Mouse (Mus musculus) liver, embryonic 12.5 days (tissue): ENCODE results near the gene Akap2. TPM values are rescaled to one million over a fixed set of nuclear protein-coding genes. Genes with fewer than 3 reads are reported as not detected.

Experiments
- ATAC-seq: fragments of 200-750 bp; cut with Nextera tagmentation; 2 replicates; pipeline ENCODE4 v1.8.0; 2017; ENCODE audit warnings: moderate number of reproducible peaks, mild to moderate bottlenecking, moderate library complexity
- H3K27ac ChIP-seq: fragments of 300-500 bp; sonication (generic); 2 replicates; pipeline ENCODE4 v1.5.1; 2016; ENCODE audit warnings: mild to moderate bottlenecking
- H3K27me3 ChIP-seq: fragments of 300-500 bp; sonication (generic); replicated peaks from 2 replicates; pipeline ENCODE4 v1.6.1; 2016; ENCODE audit warnings: mild to moderate bottlenecking, moderate library complexity
- H3K36me3 ChIP-seq: fragments of 300-500 bp; sonication (generic); 2 replicates; pipeline ENCODE4 v1.6.1; 2016; ENCODE audit warnings: mild to moderate bottlenecking, moderate library complexity
- H3K4me1 ChIP-seq: fragments of 300-500 bp; sonication (generic); 2 replicates; pipeline ENCODE4 v1.6.1; 2016
- H3K4me2 ChIP-seq: fragments of 300-500 bp; sonication (generic); 2 replicates; pipeline ENCODE4 v1.6.1; 2016; ENCODE audit warnings: mild to moderate bottlenecking, moderate library complexity
- H3K4me3 ChIP-seq: fragments of 300-500 bp; sonication (generic); 2 replicates; pipeline ENCODE4 v1.5.1; 2016; ENCODE audit warnings: mild to moderate bottlenecking, moderate library complexity
- H3K9ac ChIP-seq: fragments of 300-500 bp; sonication (generic); 2 replicates; pipeline ENCODE4 v1.6.1; 2016; ENCODE audit warnings: mild to moderate bottlenecking, moderate library complexity
- H3K9me3 ChIP-seq: fragments of 300-500 bp; sonication (generic); replicated peaks from 2 replicates; pipeline ENCODE4 v1.6.1; 2016; ENCODE audit warnings: mild to moderate bottlenecking, moderate library complexity
- WGBS: fragments of 180-500 bp; shearing (Covaris S2); methylation state at CpG from one replicate; pipeline ENCODE4 v1.1.7; 2016; ENCODE audit not compliant: insufficient replicate concordance; 5-methylcytosine and 5-hydroxymethylcytosine counted together
- polyA plus RNA-seq: library from polyadenylated mRNA; unstranded; fragments of >200 nt; fragmentation: Nextera tagmentation; extraction: Ambion mirVana; gene quantifications from 2 replicates; pipeline ENCODE4 v1.2.1, GENCODE M21; 2016

Akap2 gene
- polyA plus RNA-seq, 1 experiment from 2014 or later: 1.7 TPM

DNA sequence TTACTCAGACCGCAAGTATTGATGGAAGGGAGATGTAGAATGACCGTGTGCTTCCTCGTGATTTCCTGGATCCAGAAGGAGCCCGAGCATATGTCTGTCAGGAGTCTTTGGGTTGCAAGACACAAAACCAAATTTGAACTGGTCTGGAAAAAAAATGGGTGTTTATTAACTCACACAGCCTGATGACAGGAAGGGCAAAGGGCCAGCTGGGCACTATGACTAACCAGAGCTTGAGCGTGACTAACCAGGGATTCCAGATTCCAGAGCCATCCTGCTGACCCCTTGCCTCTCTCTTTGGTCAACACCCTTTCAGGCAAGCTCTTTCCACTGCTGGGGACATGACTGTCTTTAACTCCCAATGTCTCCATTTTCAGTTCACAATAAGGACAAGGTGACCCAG is 18.0 kb downstream of the Akap2 start:
- Histone ChIP-seq H3K27me3 (no peaks in the 10 kb centered on the region), H3K9ac (no peak overlapping the region), H3K4me1 (no peaks in the 10 kb centered on the region), H3K9me3 (no peaks in the 10 kb centered on the region), H3K4me2 (no peak overlapping the region), H3K27ac (no peak overlapping the region), H3K4me3 (no peak overlapping the region), H3K36me3 (no peaks in the 10 kb centered on the region)
- ATAC-seq: no peak
- WGBS: 69% methylated on average over 5 of the region's 5 CpGs

DNA sequence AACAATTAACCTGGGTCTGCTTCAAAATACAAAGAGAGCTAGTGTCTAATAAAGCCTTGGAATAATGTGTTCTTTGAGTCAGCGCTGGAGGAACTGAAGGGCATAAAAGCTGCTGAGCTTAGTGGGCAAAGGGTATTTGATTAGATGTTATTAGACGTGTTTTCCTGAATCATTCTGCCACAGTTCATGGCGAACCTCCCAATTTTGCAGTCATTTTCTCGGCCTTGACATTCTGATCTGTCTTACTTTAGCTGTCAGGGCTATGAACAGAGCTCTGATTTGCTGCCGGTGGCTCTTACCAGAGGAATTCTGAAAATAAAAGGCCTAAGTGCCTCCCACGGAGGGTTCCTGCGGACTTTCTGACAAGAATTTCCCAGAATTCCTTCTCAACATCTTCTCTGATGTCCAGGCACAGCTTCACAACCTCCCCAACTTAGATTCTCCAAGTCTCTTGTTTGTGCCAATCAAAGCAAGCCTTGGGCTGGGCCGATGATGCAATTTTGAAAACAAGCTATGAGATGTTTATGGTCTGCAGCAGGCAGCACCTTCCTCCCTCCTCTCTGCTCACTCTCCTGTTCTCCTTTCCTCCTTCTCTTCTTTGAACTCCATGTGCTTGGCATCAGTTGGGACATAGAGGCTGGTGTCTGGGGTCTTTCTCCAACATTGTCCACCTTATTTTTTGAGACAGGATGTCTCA is 21.5 kb downstream of the Akap2 start:
- H3K4me3 ChIP-seq: no peak overlapping the region
- H3K9ac ChIP-seq: no peak overlapping the region
- no peaks in the 10 kb centered on the region for H3K36me3 ChIP-seq
- no peak overlapping the region for H3K27ac ChIP-seq
- 61% methylated on average over 8 of the region's 8 CpGs for WGBS
- H3K27me3 ChIP-seq: no peaks in the 10 kb centered on the region
- no peak overlapping the region for H3K4me2 ChIP-seq
- no peak for ATAC-seq
- H3K4me1 ChIP-seq: no peaks in the 10 kb centered on the region
- H3K9me3 ChIP-seq: no peaks in the 10 kb centered on the region

DNA sequence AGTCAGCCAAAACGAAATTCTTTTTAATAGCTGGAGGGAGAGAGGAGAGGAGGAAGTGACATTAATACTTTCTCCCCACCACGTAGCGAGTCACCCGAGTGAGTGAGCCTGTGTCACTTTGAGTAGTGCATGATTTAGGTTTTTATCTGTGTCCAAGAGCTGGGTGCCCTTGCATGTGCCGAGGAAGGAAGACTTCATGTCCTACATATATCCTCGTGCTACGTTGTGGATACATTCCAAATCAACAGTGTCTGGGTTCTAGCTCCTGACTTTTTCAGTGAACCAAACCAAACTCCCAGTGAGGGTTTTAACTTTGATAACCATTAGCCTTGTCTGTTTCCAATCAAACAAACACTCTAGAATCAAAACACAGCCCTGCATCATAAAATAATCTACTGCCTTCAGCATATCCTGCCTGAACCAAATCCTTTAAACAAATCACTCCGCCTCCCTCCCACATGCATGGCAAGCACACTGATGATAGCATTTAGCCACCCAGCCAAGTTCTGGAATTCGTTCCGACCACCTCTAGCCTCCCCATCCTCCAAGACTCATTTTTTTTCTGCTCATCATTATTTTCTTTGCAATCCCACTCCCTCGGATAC is 26.0 kb downstream of the Akap2 start:
- Histone ChIP-seq H3K9ac (no peak overlapping the region), H3K4me1 (no peaks in the 10 kb centered on the region), H3K27ac (no peak overlapping the region), H3K4me3 (no peak overlapping the region), H3K9me3 (no peaks in the 10 kb centered on the region), H3K27me3 (no peaks in the 10 kb centered on the region), H3K36me3 (no peaks in the 10 kb centered on the region), H3K4me2 (no peak overlapping the region)
- 51% methylated on average over 11 of the region's 11 CpGs for WGBS
- no peak for ATAC-seq

DNA sequence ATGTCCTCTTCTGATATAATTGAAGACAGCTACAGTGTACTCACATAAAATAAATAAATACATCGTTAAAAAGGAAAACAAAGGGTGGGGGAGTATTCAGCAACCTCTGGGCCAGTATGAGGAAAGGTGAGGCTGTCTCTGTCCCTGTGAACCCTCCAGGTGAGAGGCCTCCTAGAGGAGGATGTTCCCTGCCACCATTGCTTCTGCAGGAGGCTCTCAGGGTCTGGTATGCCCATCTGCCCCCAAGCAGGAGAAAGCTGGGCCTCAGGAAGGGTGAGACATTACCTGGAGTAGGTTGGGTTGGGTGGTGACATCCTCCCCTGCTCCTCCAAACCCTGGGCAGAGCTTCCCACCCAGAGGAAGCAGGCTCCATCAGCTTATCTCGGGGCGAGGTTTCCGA is 33.2 kb downstream of the Akap2 start:
- ATAC-seq: no peak
- H3K27me3 ChIP-seq: no peaks in the 10 kb centered on the region
- H3K4me3 ChIP-seq: no peak overlapping the region
- 35% methylated on average over 4 of the region's 4 CpGs for WGBS
- no peak overlapping the region for H3K27ac ChIP-seq
- H3K36me3 ChIP-seq: no peaks in the 10 kb centered on the region
- no peaks in the 10 kb centered on the region for H3K9me3 ChIP-seq
- H3K4me2 ChIP-seq: no peak overlapping the region
- no peak overlapping the region for H3K9ac ChIP-seq
- H3K4me1 ChIP-seq: no peaks in the 10 kb centered on the region

DNA sequence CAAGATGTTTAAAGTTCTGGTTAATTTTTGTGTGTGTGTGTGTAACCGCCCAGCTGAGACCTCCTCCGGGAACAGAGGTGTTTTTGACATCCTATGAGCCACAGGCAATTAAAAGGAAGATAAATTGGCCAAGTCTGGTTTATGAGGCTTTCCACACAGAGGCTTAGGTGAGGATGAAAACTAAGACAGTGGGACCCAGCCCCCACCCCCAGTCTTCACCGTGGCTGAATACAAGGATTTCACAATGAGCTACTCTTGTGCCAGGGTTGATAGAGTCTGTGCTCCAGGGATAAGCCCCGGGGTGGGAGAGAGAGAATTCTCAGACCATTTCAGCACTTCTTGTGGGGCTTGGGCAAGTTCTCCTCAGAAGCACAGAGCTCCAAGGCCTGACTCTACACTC is 33.6 kb downstream of the Akap2 start:
- no peak for ATAC-seq
- Histone ChIP-seq H3K4me3 (no peak overlapping the region), H3K27ac (no peak overlapping the region), H3K36me3 (no peaks in the 10 kb centered on the region), H3K4me1 (no peaks in the 10 kb centered on the region), H3K9ac (no peak overlapping the region), H3K9me3 (no peaks in the 10 kb centered on the region), H3K4me2 (no peak overlapping the region), H3K27me3 (no peaks in the 10 kb centered on the region)
- 37% methylated on average over 4 of the region's 4 CpGs for WGBS

DNA sequence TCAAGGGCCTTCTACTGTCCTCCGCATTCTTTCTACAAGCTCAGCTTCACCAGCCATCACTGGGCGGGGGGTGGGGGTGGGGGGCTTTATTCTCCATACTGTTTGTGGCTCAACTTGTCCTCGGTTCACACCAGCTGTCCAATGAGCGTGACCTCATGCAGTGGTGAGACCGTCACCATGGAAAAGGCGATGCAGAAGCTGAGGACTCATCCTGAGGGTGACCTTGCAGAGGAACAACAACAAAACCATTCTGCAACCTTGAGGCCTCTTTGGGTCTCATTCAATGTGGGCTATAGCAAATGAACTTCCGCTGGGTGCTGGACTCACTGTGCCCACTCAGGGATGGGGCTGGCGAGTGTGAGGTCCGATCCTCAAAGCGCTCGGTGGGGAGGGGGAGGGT is 34.1 kb downstream of the Akap2 start:
- Histone ChIP-seq H3K27ac (no peak overlapping the region), H3K4me3 (no peak overlapping the region), H3K4me1 (no peaks in the 10 kb centered on the region), H3K9me3 (no peaks in the 10 kb centered on the region), H3K4me2 (no peak overlapping the region), H3K9ac (no peak overlapping the region), H3K27me3 (no peaks in the 10 kb centered on the region), H3K36me3 (no peaks in the 10 kb centered on the region)
- WGBS: 62% methylated on average over 11 of the region's 11 CpGs
- ATAC-seq: no peak

DNA sequence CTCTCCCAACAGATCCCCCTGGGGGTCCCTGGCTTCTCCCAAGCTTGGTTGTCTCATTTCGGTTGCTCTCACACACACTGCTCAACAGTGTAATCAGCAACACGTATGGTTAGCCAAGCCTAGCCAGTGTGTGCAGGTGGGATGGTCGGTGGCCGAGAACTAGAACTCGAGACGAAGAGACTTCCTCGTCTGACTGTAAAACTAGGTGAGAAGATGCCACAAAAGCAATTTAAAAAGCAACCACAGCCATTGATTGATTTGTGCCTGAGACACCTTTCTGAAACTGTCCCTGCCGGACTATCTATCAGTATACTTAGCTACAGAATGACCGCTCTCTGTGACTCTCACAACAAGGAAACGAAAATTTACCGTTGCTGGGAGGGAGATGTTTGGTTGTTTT is 37.6 kb downstream of the Akap2 start:
- no peaks in the 10 kb centered on the region for H3K9me3 ChIP-seq
- no peak for ATAC-seq
- no peak overlapping the region for H3K27ac ChIP-seq
- no peaks in the 10 kb centered on the region for H3K27me3 ChIP-seq
- 77% methylated on average over 11 of the region's 11 CpGs for WGBS
- H3K36me3 ChIP-seq: no peaks in the 10 kb centered on the region
- no peak overlapping the region for H3K4me2 ChIP-seq
- H3K4me3 ChIP-seq: no peak overlapping the region
- H3K9ac ChIP-seq: no peak overlapping the region
- H3K4me1 ChIP-seq: no peaks in the 10 kb centered on the region

DNA sequence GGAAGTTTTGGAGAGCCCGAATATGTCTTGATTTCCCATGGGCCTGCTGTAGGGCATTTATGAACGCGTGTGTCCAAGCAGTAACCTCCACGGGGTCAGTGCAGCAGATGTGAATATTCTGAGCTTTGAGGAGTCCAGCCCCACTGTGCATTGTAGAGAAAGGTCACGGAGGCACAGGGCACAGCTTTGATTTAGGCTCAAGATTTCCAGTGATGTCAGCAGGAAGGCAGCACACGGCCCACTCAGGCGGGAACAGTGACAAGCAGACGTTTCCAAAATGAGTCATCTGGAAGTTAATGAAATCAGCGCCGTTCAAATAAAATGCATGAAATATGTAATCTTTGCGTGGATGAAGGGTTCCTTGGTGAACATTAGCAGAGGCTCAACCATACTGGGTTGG is 40.5 kb downstream of the Akap2 start:
- Histone ChIP-seq H3K4me1 (no peaks in the 10 kb centered on the region), H3K9me3 (no peaks in the 10 kb centered on the region), H3K4me3 (no peak overlapping the region), H3K36me3 (no peaks in the 10 kb centered on the region), H3K9ac (no peak overlapping the region), H3K4me2 (no peak overlapping the region), H3K27ac (no peak overlapping the region), H3K27me3 (no peaks in the 10 kb centered on the region)
- ATAC-seq: no peak
- 72% methylated on average over 11 of the region's 11 CpGs for WGBS

DNA sequence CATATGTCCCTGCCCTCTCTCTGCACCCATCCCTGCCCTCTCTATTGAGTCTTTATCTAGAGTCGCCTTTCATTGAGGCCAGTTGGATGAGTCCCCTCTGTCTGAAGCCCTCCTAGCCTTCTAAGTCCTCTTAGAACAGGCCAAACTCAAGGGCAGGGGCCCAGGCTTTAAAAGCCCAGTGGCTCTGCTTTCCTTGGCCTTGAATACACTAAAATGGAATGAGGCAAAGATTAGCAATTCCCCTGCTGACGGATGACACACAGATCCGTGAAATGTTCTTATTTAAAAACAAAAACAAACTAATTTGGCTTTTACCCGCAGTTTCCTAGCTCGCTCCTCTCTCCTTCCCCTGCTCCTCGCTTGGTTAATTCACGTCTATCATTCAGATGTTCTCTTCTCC is 45.0 kb downstream of the Akap2 start:
- Histone ChIP-seq H3K9me3 (no peaks in the 10 kb centered on the region), H3K27ac (no peak overlapping the region), H3K4me3 (no peak overlapping the region), H3K9ac (no peak overlapping the region), H3K27me3 (no peaks in the 10 kb centered on the region), H3K4me1 (no peaks in the 10 kb centered on the region), H3K4me2 (no peak overlapping the region), H3K36me3 (no peaks in the 10 kb centered on the region)
- 71% methylated on average over 7 of the region's 7 CpGs for WGBS
- ATAC-seq: no peak

DNA sequence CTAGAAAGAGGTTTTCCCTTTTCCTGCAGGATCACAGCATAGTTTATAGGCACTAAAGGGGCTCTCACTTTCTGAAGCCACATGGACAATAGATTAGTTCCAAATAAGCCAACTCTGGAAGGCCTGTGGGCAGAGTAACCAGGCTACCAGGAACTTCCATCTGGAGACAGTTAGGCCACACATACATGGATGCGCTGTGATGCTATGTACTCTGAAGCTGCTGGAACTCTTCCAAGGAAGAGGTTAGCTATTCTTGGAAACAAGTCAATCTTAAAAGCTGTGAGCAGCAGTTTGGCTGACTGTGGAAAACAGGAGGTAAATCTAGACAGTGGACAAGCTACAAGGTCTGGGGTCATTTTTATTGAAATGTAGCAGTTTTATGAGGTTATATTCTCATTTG is 46.9 kb downstream of the Akap2 start:
- Histone ChIP-seq H3K27ac (no peak overlapping the region), H3K9me3 (no peaks in the 10 kb centered on the region), H3K36me3 (no peaks in the 10 kb centered on the region), H3K4me1 (no peaks in the 10 kb centered on the region), H3K27me3 (no peaks in the 10 kb centered on the region), H3K4me2 (no peak overlapping the region), H3K9ac (no peak overlapping the region), H3K4me3 (no peak overlapping the region)
- ATAC-seq: no peak
- 78% methylated on average over 1 of the region's 1 CpGs for WGBS

DNA sequence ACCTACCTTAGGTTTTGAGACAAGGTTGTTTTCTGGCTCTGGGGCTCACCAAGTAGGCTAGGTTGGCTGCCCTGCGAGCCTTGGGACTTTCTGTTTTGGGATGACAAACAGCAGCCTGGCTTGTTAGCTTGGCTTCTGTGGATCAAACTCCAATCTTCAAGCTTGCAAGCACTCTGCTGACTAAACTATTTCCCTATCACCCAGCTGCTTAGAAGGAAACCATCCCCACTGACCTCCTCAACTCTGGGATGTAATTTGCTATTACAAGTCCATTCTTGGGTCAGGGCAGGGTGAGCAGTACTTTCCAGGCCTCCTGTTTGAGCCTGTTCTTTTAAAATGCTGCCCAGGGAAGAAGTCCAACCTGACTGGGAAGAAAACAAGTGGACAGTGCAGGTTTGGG is 47.5 kb downstream of the Akap2 start:
- no peak overlapping the region for H3K4me3 ChIP-seq
- no peaks in the 10 kb centered on the region for H3K4me1 ChIP-seq
- no peak for ATAC-seq
- H3K27me3 ChIP-seq: no peaks in the 10 kb centered on the region
- H3K36me3 ChIP-seq: no peaks in the 10 kb centered on the region
- no peak overlapping the region for H3K9ac ChIP-seq
- no peak overlapping the region for H3K27ac ChIP-seq
- no peak overlapping the region for H3K4me2 ChIP-seq
- 59% methylated on average over 1 of the region's 1 CpGs for WGBS
- H3K9me3 ChIP-seq: no peaks in the 10 kb centered on the region

DNA sequence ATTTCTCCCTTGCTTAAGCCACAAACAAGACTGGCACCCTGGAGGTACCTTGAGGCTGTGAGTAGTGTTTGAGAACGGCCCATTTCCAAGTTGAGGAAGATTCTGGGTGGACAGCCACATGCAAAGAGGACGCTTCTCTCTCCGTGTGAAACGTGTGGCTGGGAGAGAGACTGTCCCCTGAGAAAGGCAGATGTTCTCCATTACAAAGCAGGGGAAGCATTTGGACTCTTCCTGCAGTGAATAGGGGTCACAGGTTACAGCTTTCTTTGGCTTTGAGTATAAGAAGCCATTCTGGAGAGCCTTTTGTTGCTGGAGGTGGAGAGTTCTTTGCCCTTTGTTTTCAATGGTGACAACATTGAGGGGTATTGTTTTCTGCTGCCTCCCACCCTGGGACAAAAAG is 48.3 kb downstream of the Akap2 start:
- no peak overlapping the region for H3K4me3 ChIP-seq
- no peak for ATAC-seq

DNA sequence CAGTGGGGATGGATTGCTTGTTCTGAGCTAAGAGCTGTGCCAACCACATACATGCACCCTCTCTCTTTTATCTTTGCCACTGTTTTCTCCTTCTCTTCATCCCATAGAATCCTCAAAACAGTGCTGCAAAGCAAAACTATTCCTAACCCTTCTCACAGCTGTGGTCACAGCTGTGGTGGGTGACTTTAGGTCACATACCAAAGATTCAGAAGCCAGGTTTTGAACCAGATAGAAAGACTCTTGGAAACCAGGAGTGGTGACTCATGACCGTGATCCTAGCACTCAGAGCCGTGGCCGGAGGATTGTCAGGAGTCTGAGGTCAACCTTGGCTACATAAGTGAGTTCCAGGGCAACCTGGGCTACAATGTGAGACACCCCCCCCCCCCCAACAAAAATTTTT is 51.5 kb downstream of the Akap2 start:
- Histone ChIP-seq H3K9me3 (no peaks in the 10 kb centered on the region), H3K27ac (no peak overlapping the region), H3K4me2 (no peak overlapping the region), H3K27me3 (no peaks in the 10 kb centered on the region), H3K9ac (no peak overlapping the region), H3K4me3 (no peak overlapping the region), H3K36me3 (no peaks in the 10 kb centered on the region), H3K4me1 (peaks cover 10% of the 10 kb centered on the region)
- WGBS: 85% methylated on average over 3 of the region's 3 CpGs
- ATAC-seq: no peak

More for the DNA sequence above, 48.3 kb downstream of the Akap2 start:
- 69% methylated on average over 4 of the region's 4 CpGs for WGBS
- H3K4me1 ChIP-seq: no peaks in the 10 kb centered on the region
- H3K27me3 ChIP-seq: no peaks in the 10 kb centered on the region
- H3K9me3 ChIP-seq: no peaks in the 10 kb centered on the region
- H3K27ac ChIP-seq: no peak overlapping the region
- no peaks in the 10 kb centered on the region for H3K36me3 ChIP-seq
- H3K4me2 ChIP-seq: no peak overlapping the region
- no peak overlapping the region for H3K9ac ChIP-seq
